20 mouse cellular contexts compared by ENCODE assay signal in genomic region chr11:44272268-44272667, GRCm38 (mm10).
DNase-seq lines count a peak whose midpoint lies in the region; ATAC-seq and TF ChIP-seq lines count a peak whose summit lies in the region.
"Had no signal": no experiment of that assay in that cellular context is flagged by ENCODE, and none has a peak within 500 bp of the region (broad histone marks: within the 10 kb centered on the region; RNA-seq: fewer than 3 reads in every experiment).

No protein-coding gene starts in this region.

- H3K4me3 ChIP-seq in intestine, embryonic 16.5 days (ENCODE audit: low read length), result no peak overlapping the region
- H3K4me3 ChIP-seq in intestine, embryonic 15.5 days (replicated peaks), result no peak overlapping the region
- no peak overlapping the region for H3K4me3 ChIP-seq in liver, adult 2 months (ENCODE audit: insufficient read depth, low read depth, low read length)
- H3K4me3 ChIP-seq in kidney, embryonic 15.5 days (replicated peaks), result no peak overlapping the region
- H3K4me3 ChIP-seq: embryonic facial prominence, embryonic 13.5 days; forebrain, embryonic 12.5 days; heart, embryonic 12.5 days had no signal

- H3K4me1 ChIP-seq in intestine, embryonic 16.5 days (ENCODE audit: control insufficient read depth, insufficient read depth, low read length), result no peaks in the 10 kb centered on the region
- H3K4me1 ChIP-seq in intestine, embryonic 15.5 days (replicated peaks), result no peaks in the 10 kb centered on the region
- H3K4me1 ChIP-seq in liver, adult 2 months (ENCODE audit: control insufficient read depth, insufficient read depth, low read length), result no peaks in the 10 kb centered on the region
- H3K4me1 ChIP-seq in kidney, embryonic 15.5 days, result no peaks in the 10 kb centered on the region
- H3K4me1 ChIP-seq: embryonic facial prominence, embryonic 13.5 days; forebrain, embryonic 12.5 days; heart, embryonic 12.5 days had no signal

- H3K36me3 ChIP-seq in intestine, embryonic 16.5 days (ENCODE audit: control insufficient read depth, insufficient read depth, low read length), result no peaks in the 10 kb centered on the region
- no peaks in the 10 kb centered on the region for H3K36me3 ChIP-seq in intestine, embryonic 15.5 days
- no peaks in the 10 kb centered on the region for H3K36me3 ChIP-seq in liver, adult 2 months (ENCODE audit: control insufficient read depth, insufficient read depth, low read length)
- no peaks in the 10 kb centered on the region for H3K36me3 ChIP-seq in kidney, embryonic 15.5 days
- H3K36me3 ChIP-seq: embryonic facial prominence, embryonic 13.5 days; forebrain, embryonic 12.5 days; heart, embryonic 12.5 days had no signal

- H3K9ac ChIP-seq in intestine, embryonic 16.5 days (ENCODE audit: low read depth, low read length), result no peak overlapping the region
- H3K9ac ChIP-seq in intestine, embryonic 15.5 days, result no peak overlapping the region
- H3K9ac ChIP-seq in liver, adult 2 months (ENCODE audit: low read depth, low read length), result no peak overlapping the region
- no peak overlapping the region for H3K9ac ChIP-seq in kidney, embryonic 15.5 days
- H3K9ac ChIP-seq: embryonic facial prominence, embryonic 13.5 days; forebrain, embryonic 12.5 days; heart, embryonic 12.5 days had no signal

- no peaks in the 10 kb centered on the region for H3K9me3 ChIP-seq in intestine, embryonic 16.5 days (ENCODE audit: control insufficient read depth, low read length)
- no peaks in the 10 kb centered on the region for H3K9me3 ChIP-seq in intestine, embryonic 15.5 days
- H3K9me3 ChIP-seq in kidney, embryonic 15.5 days (replicated peaks), result no peaks in the 10 kb centered on the region
- H3K9me3 ChIP-seq: embryonic facial prominence, embryonic 13.5 days; forebrain, embryonic 12.5 days; heart, embryonic 12.5 days had no signal

- no peak overlapping the region for H3K4me2 ChIP-seq in intestine, embryonic 16.5 days (ENCODE audit: low read depth, low read length)
- no peak overlapping the region for H3K4me2 ChIP-seq in intestine, embryonic 15.5 days (replicated peaks)
- H3K4me2 ChIP-seq in kidney, embryonic 15.5 days, result no peak overlapping the region
- H3K4me2 ChIP-seq: embryonic facial prominence, embryonic 13.5 days; forebrain, embryonic 12.5 days; heart, embryonic 12.5 days had no signal

- TF ChIP-seq CTCF in liver, adult 2 months (IDR thresholded peaks at IDR 0.05; ENCODE audit: low read depth, low read length), result no peak

- TF ChIP-seq POLR2A in liver, adult 2 months (IDR thresholded peaks at IDR 0.05; ENCODE audit: extremely low read depth, insufficient read depth, low read length), result no peak

- no peak overlapping the region for H3K27ac ChIP-seq in intestine, embryonic 16.5 days (ENCODE audit: low read length)
- H3K27ac ChIP-seq in intestine, embryonic 15.5 days, result no peak overlapping the region
- no peak overlapping the region for H3K27ac ChIP-seq in liver, adult 2 months (replicated peaks; ENCODE audit: insufficient read depth, low read depth, low read length)
- H3K27ac ChIP-seq in kidney, embryonic 15.5 days, result no peak overlapping the region
- H3K27ac ChIP-seq: embryonic facial prominence, embryonic 13.5 days; forebrain, embryonic 12.5 days had no signal

- no peaks in the 10 kb centered on the region for H3K79me2 ChIP-seq in liver, adult 2 months (ENCODE audit: control insufficient read depth, insufficient read depth, low read length)

- intact Hi-C loops in left cerebral cortex, postnatal 10 days (cut with DNase I), result no loop called here

- DNase-seq in liver, adult 2 months (ENCODE audit: extremely low read depth, low read depth, low spot score), result peak; percentile 65
- DNase-seq in liver, result no peak
- peak; percentile 12 to 40 for DNase-seq in kidney, postnatal 25 days
- DNase-seq in cerebellum, adult 8-10 months, result no peak
- DNase-seq in left cerebral cortex, postnatal 10 days (ENCODE audit: extremely low spot score in 1 of 2, low spot score in 2 of 2), result no peak
- DNase-seq: adrenal gland, postnatal 14 days; cerebellum, adult 11-12 months; cerebellum, adult 9-11 months; cerebellum, postnatal 36 days; gastrocnemius, postnatal 10 days; heart, postnatal 36 days had no signal

- peak; percentile 62 for ATAC-seq in intestine, embryonic 16.5 days
- ATAC-seq in intestine, embryonic 15.5 days, result no peak
- peak; percentile 49; the same call in 1 of the 2 replicates for ATAC-seq in kidney, embryonic 15.5 days (replicated peaks; ENCODE audit: low FRiP score)
- ATAC-seq: activated CD4-positive, CD25-positive, alpha-beta regulatory T cell, adult 4 months; forebrain, embryonic 16.5 days; Patski had no signal

- no peaks in the 10 kb centered on the region for H3K27me3 ChIP-seq in intestine, embryonic 16.5 days (replicated peaks; ENCODE audit: control insufficient read depth, insufficient read depth, low read length)
- no peaks in the 10 kb centered on the region for H3K27me3 ChIP-seq in intestine, embryonic 15.5 days (replicated peaks)
- no peaks in the 10 kb centered on the region for H3K27me3 ChIP-seq in liver, adult 2 months (ENCODE audit: control insufficient read depth, insufficient read depth, low read length)
- no peaks in the 10 kb centered on the region for H3K27me3 ChIP-seq in kidney, embryonic 15.5 days
- H3K27me3 ChIP-seq: embryonic facial prominence, embryonic 13.5 days; forebrain, embryonic 12.5 days; heart, embryonic 12.5 days; Patski had no signal

Comparison
In these comparisons a context has a peak if more than half of its experiments do, and no peak if none do; other contexts are left out.
1. DNase-seq: peak in liver, adult 2 months (single experiment) and kidney, postnatal 25 days (2 of 2); none in liver (single experiment), cerebellum, adult 8-10 months (single experiment) and left cerebral cortex, postnatal 10 days (0 of 2).